Mouse (Mus musculus) lung, embryonic 16.5 days (tissue): ENCODE measurements around the gene Tepsin. TPM values are rescaled to one million over a fixed set of nuclear protein-coding genes. Genes with fewer than 3 reads are reported as not detected.

Experiments used
- ATAC-seq: fragments of 200-750 bp; cut with Nextera tagmentation; 2 replicates; pipeline ENCODE4 v1.8.0; 2017; ENCODE audit warnings: low read depth, mild to moderate bottlenecking, moderate library complexity
- H3K27ac ChIP-seq: fragments of 300-500 bp; sonication (generic); 2 replicates; pipeline ENCODE4 v1.5.1; 2014; ENCODE audit warnings: mild to moderate bottlenecking, control low read depth, low read length
- H3K27me3 ChIP-seq: fragments of 300-500 bp; sonication (generic); 2 replicates; pipeline ENCODE4 v1.6.1; 2014; ENCODE audit warnings: low read depth, low read length, mixed read lengths; ENCODE audit not compliant: control insufficient read depth, insufficient read depth
- H3K36me3 ChIP-seq: fragments of 300-500 bp; sonication (generic); 2 replicates; pipeline ENCODE4 v1.6.1; 2014; ENCODE audit warnings: low read length; ENCODE audit not compliant: control insufficient read depth, insufficient read depth
- H3K4me1 ChIP-seq: fragments of 300-500 bp; sonication (generic); replicated peaks from 2 replicates; pipeline ENCODE4 v1.6.1; 2014; ENCODE audit warnings: low read length, mixed read lengths; ENCODE audit not compliant: control insufficient read depth, insufficient read depth
- H3K4me2 ChIP-seq: fragments of 300-500 bp; sonication (generic); 2 replicates; pipeline ENCODE4 v1.6.1; 2014; ENCODE audit warnings: low read depth, low read length, control low read depth
- H3K4me3 ChIP-seq: fragments of 300-500 bp; sonication (generic); 2 replicates; pipeline ENCODE4 v1.5.1; 2014; ENCODE audit warnings: mild to moderate bottlenecking, low read length, control low read depth
- H3K9ac ChIP-seq: fragments of 300-500 bp; sonication (generic); 2 replicates; pipeline ENCODE4 v1.6.1; 2014; ENCODE audit warnings: low read length, control low read depth
- H3K9me3 ChIP-seq: fragments of 300-500 bp; sonication (generic); 2 replicates; pipeline ENCODE4 v1.6.1; 2016; ENCODE audit warnings: low read length; ENCODE audit not compliant: control insufficient read depth
- WGBS: fragments of 180-500 bp; shearing (Covaris S2); extraction: QIAGEN DNeasy Blood & Tissue Kit; methylation state at CpG from one replicate; pipeline ENCODE4 v1.1.7; 2014; 5-methylcytosine and 5-hydroxymethylcytosine counted together
- microRNA-seq: library from miRNA; unstranded; fragments of <30 nt; microRNA quantifications from one replicate; pipeline ENCODE4, GENCODE M21; 2016
- polyA plus RNA-seq: library from polyadenylated mRNA; unstranded; fragments of >200 nt; fragmentation: Nextera tagmentation; extraction: Ambion mirVana; gene quantifications from 2 replicates; pipeline ENCODE4 v1.2.1, GENCODE M21; 2015

The Tepsin gene
- polyA plus RNA-seq, 1 experiment from 2014 or later = 17.8 TPM

DNA sequence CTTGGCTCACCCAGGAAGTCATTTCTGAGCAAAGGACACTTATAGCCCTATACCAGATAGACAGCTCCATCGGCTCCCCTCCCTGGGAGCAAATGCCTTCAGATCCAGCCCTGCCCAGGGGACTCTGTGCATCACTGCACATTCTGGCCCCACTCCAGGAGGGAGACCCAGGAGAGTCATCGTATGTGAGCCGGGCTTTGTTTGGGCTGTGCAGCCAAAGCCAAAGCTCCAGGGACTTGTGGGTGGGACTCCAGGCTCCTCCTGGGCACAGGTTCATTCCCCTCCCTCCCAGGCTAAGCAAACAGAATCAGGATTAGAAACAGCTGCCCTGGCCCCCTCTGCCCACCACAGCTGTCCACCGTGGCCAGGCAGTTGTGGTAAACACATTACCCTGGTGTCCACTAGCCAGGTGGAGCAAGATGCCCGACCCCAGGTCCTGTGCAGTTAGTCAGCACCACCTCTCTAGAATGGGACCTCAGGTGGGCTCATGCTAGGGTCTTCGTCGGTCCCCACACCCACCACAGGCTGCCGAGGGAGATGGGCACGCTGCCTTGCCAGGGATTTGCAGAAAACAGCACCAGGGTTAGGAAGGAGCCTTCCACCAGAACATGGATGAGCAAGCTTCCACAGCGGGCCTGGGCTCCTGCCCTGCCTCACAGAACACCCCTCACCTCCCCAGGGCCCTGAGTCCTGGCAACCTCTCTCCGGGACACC, 52.5 kb downstream of the Tepsin start:
- WGBS = 36% methylated on average over 11 of the region's 11 CpGs
- H3K27ac ChIP-seq = no peak overlapping the region
- H3K4me1 ChIP-seq = peaks cover 35% of the 10 kb centered on the region
- peak overlapping the region; percentile 59 for H3K4me3 ChIP-seq
- no peaks in the 10 kb centered on the region for H3K36me3 ChIP-seq
- H3K9me3 ChIP-seq = no peaks in the 10 kb centered on the region
- ATAC-seq = no peak
- H3K27me3 ChIP-seq = peaks cover 29% of the 10 kb centered on the region
- H3K4me2 ChIP-seq = peak overlapping the region; percentile 99
- H3K9ac ChIP-seq = peak overlapping the region; percentile 64

DNA sequence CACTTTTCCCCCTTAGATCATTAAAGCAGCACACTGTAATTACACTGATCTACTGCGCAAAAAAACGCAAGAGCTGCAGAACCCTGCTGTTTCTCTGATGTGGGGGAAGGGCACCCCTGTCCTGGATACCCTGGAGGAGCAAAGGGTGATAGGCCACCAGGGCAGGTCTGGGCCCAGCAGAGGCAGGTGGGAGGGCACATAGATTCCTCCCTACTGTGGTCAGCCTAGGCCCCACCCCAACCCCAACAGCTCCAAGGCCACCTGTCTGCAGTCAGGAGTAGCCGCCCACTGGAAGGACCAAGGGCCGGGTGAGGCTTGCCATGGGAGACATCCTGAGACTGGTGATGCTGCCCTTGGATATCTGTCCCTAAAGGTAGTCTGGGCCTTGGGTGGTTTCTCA, 53.2 kb downstream of the Tepsin start:
- H3K9me3 ChIP-seq = no peaks in the 10 kb centered on the region
- no peak overlapping the region for H3K9ac ChIP-seq
- H3K27ac ChIP-seq = no peak overlapping the region
- H3K4me2 ChIP-seq = no peak overlapping the region
- WGBS = 78% methylated on average over 4 of the region's 4 CpGs
- H3K27me3 ChIP-seq = peaks cover 29% of the 10 kb centered on the region
- peaks cover 41% of the 10 kb centered on the region for H3K4me1 ChIP-seq
- no peak for ATAC-seq
- H3K36me3 ChIP-seq = no peaks in the 10 kb centered on the region
- H3K4me3 ChIP-seq = no peak overlapping the region

DNA sequence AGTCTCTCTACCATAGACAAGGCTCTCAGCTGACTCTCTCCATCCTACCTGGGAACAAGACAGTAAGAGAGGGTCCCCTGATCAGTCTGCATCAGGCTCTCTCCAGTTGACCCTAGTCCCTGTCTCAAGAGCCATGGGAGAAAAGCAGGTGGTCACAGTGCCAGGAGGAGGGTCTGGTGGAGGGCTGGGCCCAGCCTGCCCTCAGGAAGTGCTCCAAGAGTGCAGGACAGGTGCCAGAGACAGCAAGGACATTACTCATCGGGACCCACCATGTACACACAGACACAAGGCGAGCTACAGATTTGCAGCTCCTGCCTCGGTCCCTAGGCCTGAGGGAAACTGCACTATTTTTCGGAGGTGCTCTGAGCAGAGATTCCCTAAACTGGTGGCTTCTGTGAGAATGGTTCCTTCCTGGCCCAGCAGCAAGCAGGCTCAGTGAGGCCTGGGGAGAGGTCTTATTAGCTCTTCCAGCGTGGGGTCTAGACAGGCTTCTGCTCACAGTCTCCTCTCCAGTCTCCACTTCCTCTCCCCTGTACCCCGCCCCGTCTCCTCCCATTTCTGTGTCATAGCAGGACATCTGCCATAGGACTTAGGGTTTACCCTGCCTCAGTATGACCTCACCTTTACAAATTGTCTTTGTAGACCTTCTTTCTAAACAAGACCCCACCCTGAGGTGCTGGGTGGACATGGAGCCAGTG, 56.2 kb downstream of the Tepsin start:
- Histone ChIP-seq H3K4me3 (no peak overlapping the region), H3K27me3 (peaks cover 13% of the 10 kb centered on the region), H3K9me3 (no peaks in the 10 kb centered on the region), H3K9ac (0 out of 2 replicates have a peak overlapping the region, but pooled peaks have one; percentile 15), H3K4me1 (peaks cover 44% of the 10 kb centered on the region), H3K27ac (peak overlapping the region; percentile 89), H3K36me3 (no peaks in the 10 kb centered on the region), H3K4me2 (0 out of 2 replicates have a peak overlapping the region, but pooled peaks have one; percentile 16)
- ATAC-seq = no peak
- WGBS = 63% methylated on average over 7 of the region's 7 CpGs

DNA sequence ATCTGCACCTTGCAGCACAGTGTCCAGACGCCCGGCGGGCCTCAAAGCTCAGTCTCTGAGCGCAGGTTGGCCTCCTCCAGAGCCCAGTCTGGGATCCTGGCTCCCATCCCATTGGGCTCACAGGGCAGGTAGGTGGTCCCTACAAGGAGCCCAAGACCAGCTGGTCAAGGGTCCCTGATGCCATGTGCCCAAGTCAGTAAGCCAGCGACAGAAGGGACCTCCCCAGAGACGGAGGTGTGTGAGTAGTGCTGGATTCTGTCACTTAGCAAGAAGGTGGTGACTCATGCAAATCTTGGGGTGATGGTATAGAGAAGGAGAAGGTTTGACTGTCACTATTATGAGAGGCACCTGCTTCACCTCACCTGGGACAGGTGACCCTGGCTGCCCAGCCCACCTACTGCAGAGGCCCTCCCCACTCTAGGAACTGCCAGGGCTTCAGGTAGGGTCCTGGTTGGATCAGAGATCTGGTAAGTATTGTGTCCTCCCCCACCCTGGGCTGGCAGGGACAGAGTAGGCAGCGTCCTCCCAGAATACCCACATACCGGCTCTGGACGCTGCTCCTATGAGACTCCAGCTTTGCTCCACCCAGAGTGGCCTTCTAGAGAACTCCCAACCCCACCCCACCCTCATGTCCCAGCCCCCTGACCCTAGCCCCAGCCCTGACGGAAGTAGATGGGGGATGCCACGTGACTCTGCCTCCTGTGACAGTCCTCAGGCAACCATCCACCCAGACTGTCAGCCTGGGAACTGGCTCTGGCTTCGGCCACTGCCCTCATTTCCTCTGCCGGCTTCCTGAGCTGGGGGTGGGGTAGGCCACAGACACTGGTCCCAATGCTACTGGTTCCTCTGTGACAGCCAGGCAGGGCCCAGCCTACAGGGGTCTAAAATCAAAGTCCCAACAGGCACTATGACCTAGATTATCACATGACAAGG, 57.1 kb downstream of the Tepsin start:
- Histone ChIP-seq H3K27me3 (peaks cover 5% of the 10 kb centered on the region), H3K9ac (peak overlapping the region; percentile 28; the same call in 1 of the 2 replicates), H3K4me1 (peaks cover 40% of the 10 kb centered on the region), H3K4me2 (peak overlapping the region; percentile 20; the same call in 1 of the 2 replicates), H3K4me3 (no peak overlapping the region), H3K27ac (peak overlapping the region; percentile 89), H3K36me3 (no peaks in the 10 kb centered on the region), H3K9me3 (no peaks in the 10 kb centered on the region)
- 50% methylated on average over 13 of the region's 13 CpGs for WGBS
- ATAC-seq = peak; percentile 78

Small RNAs within 50 kb of the gene (microRNA-seq; reads per million reads assigned to microRNA genes)
- gene Gm25948 = not detected

Other genes starting within 250 kb of the Tepsin start
- 90.3 and 92.6 TPM in 2 replicates for gene Chmp6, start 185.3 kb downstream of the Tepsin start, polyA plus RNA-seq
- gene Baiap2, start 156.0 kb downstream of the Tepsin start, polyA plus RNA-seq = 31.7 and 35.6 TPM in 2 replicates
- 2.0 and 2.2 TPM in 2 replicates for gene Aatk, start 51.6 kb downstream of the Tepsin start, polyA plus RNA-seq
- 15.3 and 16.4 TPM in 2 replicates for gene Cep131, start 11.9 kb downstream of the Tepsin start, polyA plus RNA-seq
- gene Ndufaf8, start 197 bp upstream of the Tepsin start, polyA plus RNA-seq = 64.7 and 78.3 TPM in 2 replicates
- 96.3 and 100 TPM in 2 replicates for gene Slc38a10, start 52.6 kb upstream of the Tepsin start, polyA plus RNA-seq
- gene Bahcc1, start 134.2 kb upstream of the Tepsin start, polyA plus RNA-seq = 7.0 and 7.5 TPM in 2 replicates
- 2,589 and 2,717 TPM in 2 replicates for gene Actg1, start 249.8 kb upstream of the Tepsin start, polyA plus RNA-seq